Mouse (Mus musculus) adipocyte (in vitro differentiated cells): Measurements from ENCODE around the gene C1qtnf6.

Experiments
- DNase-seq: peaks from one replicate; pipeline ENCODE4 v3.0.0-alpha.2; 2016; ENCODE audit warnings: low spot score

The C1qtnf6 gene

GRCm38 (mm10) chr15:78514393-78515146, 16.6 kb downstream of the C1qtnf6 start:
- DNase-seq = peak; percentile 77

DNA sequence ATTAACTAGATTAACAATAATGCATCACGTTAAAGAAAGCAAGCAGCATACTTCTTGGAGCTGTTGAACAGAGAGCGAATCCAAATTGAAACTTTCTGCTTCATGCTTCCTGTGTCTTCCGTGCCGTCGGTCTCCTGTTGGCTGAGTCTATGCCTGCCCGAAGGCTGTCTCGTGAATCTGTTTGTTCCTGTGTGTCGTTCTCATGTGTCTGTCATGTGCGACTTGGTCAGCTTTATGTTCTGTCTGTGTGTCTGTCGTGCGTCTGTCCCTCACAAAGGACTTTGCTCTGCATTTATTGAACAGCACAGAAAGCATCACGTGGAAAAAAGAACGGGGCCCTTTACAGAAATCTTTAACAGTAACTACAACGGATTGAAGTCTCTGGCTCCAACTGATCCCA, 18.2 kb downstream of the C1qtnf6 start:
- DNase-seq = no peak

DNA sequence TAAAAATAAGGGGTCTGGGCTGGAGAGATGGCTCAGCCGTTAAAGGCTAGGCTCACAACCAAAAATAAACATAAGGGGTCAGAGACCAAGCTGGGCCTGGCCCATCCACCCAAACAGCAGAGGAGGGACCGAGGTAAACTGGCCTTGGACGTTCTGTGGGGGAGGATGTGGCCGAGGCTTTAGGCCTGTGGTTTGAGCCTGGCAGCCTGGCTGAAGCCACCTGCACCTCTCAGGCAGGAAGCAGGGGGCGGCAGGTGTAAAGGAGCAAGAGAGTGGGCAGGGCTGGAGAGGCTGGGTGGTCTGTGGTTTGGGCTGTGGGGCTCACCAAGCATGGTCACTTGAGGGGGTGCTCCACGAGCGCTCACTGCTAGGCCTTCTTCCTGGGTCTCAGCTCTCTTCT, 19.3 kb downstream of the C1qtnf6 start:
- DNase-seq = no peak

GRCm38 (mm10) chr15:78510736-78511135, 20.5 kb downstream of the C1qtnf6 start:
- DNase-seq = no peak

GRCm38 (mm10) chr15:78510121-78510576, 21.1 kb downstream of the C1qtnf6 start:
- DNase-seq = peak; percentile 24

DNA sequence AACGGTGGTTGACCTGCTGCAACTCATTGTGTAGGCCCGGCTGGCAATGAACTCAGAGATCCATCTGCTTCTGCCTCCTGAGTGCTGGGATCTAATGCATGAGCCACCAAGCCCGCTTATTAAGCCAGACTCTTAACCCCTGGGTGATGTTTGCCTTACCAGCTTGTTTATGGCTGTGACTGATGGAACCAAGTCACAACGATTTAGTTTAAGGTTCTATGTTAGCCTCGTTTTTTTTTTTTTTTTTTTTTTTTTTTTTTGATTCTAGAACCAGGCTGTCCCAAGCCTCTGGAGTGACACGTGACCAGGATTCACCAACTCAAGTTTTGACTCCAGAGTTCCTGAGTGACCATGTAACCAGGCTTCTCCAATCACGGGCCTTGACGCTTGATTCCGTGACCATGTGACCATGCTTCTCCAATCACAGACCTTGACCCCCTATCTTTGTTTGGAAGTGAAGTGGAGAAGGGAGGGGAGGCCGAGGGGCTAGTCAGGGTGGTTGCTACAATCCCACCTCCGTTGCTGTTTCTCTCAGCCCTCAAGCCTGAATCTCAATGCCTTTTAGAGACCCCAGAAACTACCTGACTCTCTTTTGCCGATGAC, 21.8 kb downstream of the C1qtnf6 start:
- DNase-seq = no peak

- no peak for DNase-seq
These were observed 22.8 kb downstream of the C1qtnf6 start for GRCm38 (mm10) chr15:78508443-78508842.

DNA sequence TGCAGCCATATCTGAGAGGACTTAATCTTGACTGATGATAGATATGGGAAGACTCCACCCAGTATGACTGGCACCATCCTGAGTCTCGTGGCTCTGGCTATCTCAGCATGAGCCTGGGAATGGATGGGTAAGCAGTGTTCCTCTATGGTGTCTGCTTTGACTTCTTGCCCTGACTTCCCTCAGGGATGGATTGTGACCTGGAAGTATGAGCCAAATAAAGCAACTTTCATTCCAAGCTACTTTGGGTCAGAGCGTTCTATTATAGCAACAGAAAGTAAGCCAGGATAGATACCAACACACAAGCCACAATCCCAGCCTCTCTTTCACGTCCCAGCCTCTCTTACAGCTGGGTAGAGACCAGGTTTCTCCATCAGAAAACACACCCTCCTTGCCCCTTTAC, 25.7 kb downstream of the C1qtnf6 start:
- DNase-seq = no peak

DNA sequence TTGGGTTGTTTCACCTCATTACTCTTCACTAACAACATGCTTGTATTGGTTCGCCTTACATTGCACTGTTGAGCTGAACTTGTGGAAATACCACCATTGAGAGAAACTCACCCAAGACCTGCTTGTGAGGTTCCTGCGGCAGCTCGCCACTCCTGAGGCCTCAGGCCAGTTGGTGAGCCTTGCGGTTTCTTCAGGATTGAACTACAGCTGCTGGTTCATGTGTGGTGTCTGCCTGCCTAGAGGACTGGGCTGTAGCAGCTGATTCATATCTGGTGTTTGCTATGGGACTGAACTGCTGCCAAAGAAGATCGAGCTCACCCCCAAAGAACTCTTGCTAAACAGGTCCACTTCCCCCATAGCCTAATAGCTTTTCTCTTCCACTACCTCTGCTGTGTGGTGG, 26.4 kb downstream of the C1qtnf6 start:
- DNase-seq = no peak

GRCm38 (mm10) chr15:78504013-78504412, 27.2 kb downstream of the C1qtnf6 start:
- DNase-seq = no peak

DNA sequence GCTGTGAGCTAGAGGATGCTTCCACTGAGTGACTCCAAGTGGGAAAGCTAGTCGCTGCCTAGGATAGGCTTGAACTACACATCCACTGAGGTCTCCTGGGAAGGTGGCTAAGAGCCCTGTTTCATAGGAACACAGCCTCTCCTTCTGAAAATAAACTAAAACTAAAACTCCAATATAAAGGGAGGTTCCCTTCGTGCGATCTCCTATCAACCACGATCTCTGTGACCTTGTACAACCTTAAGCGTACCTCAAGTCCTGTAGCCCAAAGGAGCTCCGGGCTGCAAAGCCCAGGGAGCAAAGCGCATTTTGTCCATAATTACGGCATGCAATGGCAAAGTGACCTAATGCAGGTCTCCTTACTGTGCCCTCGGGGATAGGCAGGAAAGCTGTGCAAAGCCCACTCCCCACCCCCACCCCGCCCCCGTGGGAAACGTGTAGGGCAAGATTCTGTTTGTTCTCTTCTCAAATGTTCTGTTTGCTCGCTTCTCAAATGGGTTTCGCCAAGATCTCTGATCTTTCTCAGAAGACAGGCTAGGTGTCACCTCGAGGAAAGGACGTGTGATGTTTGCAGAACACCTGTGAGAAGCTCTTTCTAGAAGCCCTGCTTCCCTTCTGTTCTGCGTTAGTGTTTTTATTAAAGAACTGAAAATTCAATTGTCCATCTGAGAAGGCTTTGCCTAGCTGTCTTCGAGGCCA, 28.6 kb downstream of the C1qtnf6 start:
- no peak for DNase-seq

- no peak for DNase-seq
These were observed 36.2 kb downstream of the C1qtnf6 start, which contains the start of gene Il2rb for GRCm38 (mm10) chr15:78494968-78495406. Gene Il2rb, minus strand, starts transcription at chr15:78495271.

- DNase-seq = no peak
These were observed 37.7 kb downstream of the C1qtnf6 start for GRCm38 (mm10) chr15:78493401-78494010.

- no peak for DNase-seq
These were observed 39.9 kb downstream of the C1qtnf6 start for GRCm38 (mm10) chr15:78491301-78491700.

GRCm38 (mm10) chr15:78489906-78490305, 41.3 kb downstream of the C1qtnf6 start:
- no peak for DNase-seq

GRCm38 (mm10) chr15:78489248-78489647, 42.0 kb downstream of the C1qtnf6 start:
- DNase-seq = no peak

GRCm38 (mm10) chr15:78487066-78487465, 44.1 kb downstream of the C1qtnf6 start:
- no peak for DNase-seq

GRCm38 (mm10) chr15:78486564-78486963, 44.7 kb downstream of the C1qtnf6 start:
- DNase-seq = no peak

DNA sequence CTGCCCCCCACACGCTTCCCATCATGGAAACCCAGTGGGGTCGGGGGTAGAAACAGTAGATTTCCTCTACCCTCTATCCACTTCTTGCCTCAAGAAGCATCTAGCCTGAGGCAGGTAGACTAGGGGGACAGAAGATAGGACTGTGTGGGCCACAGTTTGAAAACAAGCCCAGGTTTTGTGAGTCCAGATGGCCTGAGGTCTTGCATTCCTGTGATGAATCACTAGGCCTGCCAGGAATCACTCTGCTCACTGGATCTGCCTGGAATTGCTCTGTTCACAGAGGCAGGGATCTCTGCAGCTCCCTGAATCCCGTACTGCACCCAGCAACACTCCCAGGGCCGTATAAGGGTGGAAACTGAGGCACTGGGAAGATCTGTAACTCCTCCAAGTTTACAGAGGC, 47.9 kb downstream of the C1qtnf6 start:
- no peak for DNase-seq

DNA sequence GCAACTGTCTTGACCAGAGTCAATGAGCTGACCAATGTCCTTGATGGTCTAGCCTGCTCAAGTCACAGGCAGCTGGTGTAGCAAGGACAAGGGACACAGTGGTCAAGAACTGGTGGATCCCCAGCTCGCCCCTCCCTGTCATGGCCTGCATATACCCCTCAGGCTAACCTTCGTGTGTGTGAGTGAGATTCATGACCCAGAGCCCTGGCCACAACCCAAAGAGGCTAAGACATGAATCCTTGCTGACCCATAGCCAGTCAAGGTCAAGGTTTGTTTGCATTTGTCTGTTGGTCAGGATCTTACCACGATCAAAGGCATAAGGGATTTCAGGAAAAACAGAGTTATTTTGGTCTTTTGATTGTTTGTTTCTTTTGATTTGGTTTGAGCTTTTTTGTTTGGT, 48.7 kb downstream of the C1qtnf6 start:
- DNase-seq = no peak

DNA sequence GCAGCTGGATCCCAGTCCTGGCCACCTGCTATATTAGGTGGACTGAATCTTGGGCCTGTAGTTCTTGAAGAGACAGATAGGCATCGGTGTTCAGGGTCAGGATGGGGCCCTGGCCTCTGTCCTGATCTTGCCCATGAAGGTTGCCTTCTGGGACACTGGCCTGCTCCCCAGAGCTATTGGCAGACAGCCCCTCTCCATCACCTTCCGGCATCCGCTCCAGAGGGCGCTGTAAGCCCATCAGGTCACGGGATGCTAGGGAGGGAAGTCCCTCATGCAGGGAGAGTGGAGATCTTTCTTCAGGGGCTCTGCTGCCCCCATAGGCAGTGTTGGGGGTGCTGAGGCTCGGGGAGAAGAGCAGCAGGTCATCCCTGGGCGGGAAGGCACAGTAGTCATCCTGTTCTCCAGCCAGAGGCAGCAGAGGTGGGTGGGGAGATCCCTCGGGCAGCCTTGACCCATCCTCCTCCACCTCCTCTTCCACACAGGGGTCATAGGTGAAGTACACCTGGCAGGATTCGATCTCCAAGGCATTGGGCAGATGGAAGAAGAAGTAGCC, 49.7 kb downstream of the C1qtnf6 start:
- no peak for DNase-seq

DNA sequence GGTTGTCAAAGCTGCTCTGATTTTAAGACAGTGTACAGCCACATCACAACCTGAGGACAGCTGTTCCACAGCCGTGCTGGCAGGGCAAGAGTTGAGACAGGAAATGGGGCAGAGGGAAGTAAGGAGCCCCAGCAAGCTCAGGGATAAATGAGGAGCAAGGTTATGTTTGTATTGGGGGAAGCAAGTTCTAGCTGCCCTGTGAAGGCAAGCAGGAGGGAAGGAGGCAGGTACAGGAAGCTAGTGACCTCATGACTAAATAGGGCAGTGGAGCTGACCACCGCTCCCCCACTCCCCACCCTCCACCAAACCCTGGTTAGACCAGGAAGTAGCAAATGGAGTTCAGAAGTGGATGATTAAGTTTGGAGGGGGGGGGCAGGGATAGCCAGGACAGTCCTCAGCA, 50.2 kb downstream of the C1qtnf6 start:
- DNase-seq = no peak
